Mouse (Mus musculus) megakaryocyte, embryonic 14.5 days (primary cell): ENCODE measurements around the gene Fam83e.

Source experiments
- FLI1 ChIP-seq: IDR thresholded peaks from 2 replicates; pipeline ENCODE4 v1.6.1; 2012; ENCODE audit warnings: low read length, inconsistent platforms, mixed read lengths
- GATA1 ChIP-seq: IDR thresholded peaks from 3 replicates; pipeline ENCODE4 v1.6.1; 2012; ENCODE audit warnings: mixed read lengths, low read length, inconsistent platforms, borderline replicate concordance

- TF ChIP-seq GATA1 (no peak), FLI1 (no peak)
Measured at GRCm38 (mm10) chr7:45706721-45707241, 14.2 kb upstream of the Fam83e start.
